Mouse (Mus musculus): ENCODE results near the gene Rala. TPM values are rescaled to one million over a fixed set of nuclear protein-coding genes. Genes with fewer than 3 reads are reported as not detected.

The Rala gene
- polyA plus RNA-seq, 1 experiment, result 14.1 TPM

DNA sequence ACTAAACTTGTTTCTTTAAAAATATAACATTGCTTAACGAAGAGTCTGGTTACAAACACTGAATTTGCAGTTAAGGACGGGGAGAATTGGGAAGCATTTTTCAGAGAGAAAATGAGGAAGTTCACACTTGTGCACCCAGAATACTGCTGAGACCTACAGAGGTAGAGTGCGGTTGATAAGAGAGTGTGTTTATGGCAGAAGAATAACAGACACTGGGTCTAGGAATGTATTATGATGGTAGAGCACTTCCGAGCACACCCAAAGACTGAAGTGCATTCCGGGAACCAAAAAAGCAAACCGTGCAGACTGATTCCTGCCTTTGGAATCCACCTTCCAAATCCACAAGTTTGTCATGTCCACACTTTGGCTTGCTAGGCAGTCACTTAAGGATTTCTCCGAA, 107.2 kb downstream of the Rala start:
- Histone ChIP-seq H3K27me3 (ENCODE audit: control insufficient read depth, insufficient read depth, low read length) (no peaks in the 10 kb centered on the region), H3K4me3 (ENCODE audit: low read depth, low read length) (no peak overlapping the region), H3K27ac (ENCODE audit: insufficient read depth, low read depth, low read length) (no peak overlapping the region), H3K4me1 (ENCODE audit: control insufficient read depth, insufficient read depth, insufficient read length, low read length) (no peaks in the 10 kb centered on the region), H3K36me3 (ENCODE audit: control insufficient read depth, insufficient read depth, low read length) (no peaks in the 10 kb centered on the region)
- TF ChIP-seq POLR2A (IDR thresholded peaks at IDR 0.05; ENCODE audit: low read depth, low read length) (no peak), CTCF (IDR thresholded peaks at IDR 0.05; ENCODE audit: extremely low read depth, insufficient read length, insufficient replicate concordance, low read depth, low read length) (no peak)
- 79% methylated on average over 7 of the region's 7 CpGs for WGBS

DNA sequence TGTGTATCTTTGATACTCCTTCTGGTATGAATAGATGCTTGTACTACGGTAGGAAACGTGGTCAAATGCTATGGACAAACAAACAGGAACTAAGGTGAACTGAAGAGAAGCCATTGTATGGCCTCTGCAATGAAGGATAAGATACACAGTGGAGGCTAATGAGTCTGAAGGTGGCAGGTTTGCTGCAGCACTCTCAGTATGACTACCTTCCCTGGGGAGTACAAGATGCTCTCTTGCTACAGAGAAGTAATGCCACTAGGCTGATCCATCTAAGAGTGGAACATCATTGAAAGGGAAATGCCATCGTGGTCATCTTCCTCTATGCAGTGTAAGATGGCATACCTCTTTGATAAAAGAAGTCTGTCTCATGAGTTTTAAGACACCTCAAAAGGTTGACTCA, 111.1 kb downstream of the Rala start:
- WGBS, result 61% methylated on average over 3 of the region's 3 CpGs
- Histone ChIP-seq H3K27ac (ENCODE audit: insufficient read depth, low read depth, low read length) (no peak overlapping the region), H3K4me1 (ENCODE audit: control insufficient read depth, insufficient read depth, insufficient read length, low read length) (no peaks in the 10 kb centered on the region), H3K27me3 (ENCODE audit: control insufficient read depth, insufficient read depth, low read length) (no peaks in the 10 kb centered on the region), H3K4me3 (ENCODE audit: low read depth, low read length) (no peak overlapping the region), H3K36me3 (ENCODE audit: control insufficient read depth, insufficient read depth, low read length) (no peaks in the 10 kb centered on the region)
- TF ChIP-seq CTCF (IDR thresholded peaks at IDR 0.05; ENCODE audit: extremely low read depth, insufficient read length, insufficient replicate concordance, low read depth, low read length), result no peak
- TF ChIP-seq POLR2A (IDR thresholded peaks at IDR 0.05; ENCODE audit: low read depth, low read length), result no peak

Other genes starting within 250 kb of the Rala start
- 7.1 and 13.7 TPM in 2 replicates for gene Mplkip, start 249.0 kb downstream of the Rala start, polyA plus RNA-seq (2012; rRNA removed)
- gene Sugct, start 248.7 kb downstream of the Rala start, polyA plus RNA-seq (2012; rRNA removed), result 0.55 and 1.5 TPM in 2 replicates
- 30.3 and 66.0 TPM in 2 replicates for gene Cdk13, start 139.1 kb downstream of the Rala start, polyA plus RNA-seq (2012; rRNA removed)
- gene Yae1d1, start 49.1 kb upstream of the Rala start, polyA plus RNA-seq (2012; rRNA removed), result 0.70 and 1.8 TPM in 2 replicates

All from small intestine, adult 2 months (tissue).